Mouse (Mus musculus) MEL (cell line): ENCODE results near the gene Lrrc25. TPM values are rescaled to one million over a fixed set of nuclear protein-coding genes. Genes with fewer than 3 reads are reported as not detected.

ENCODE experiments used
- DNase-seq: peaks from one replicate; pipeline ENCODE4 v3.0.0; 2011; ENCODE audit warnings: low read depth, low spot score
- H3K27ac ChIP-seq: 2 replicates; pipeline ENCODE4 v1.5.1; 2012; ENCODE audit warnings: low read depth, mild to moderate bottlenecking, control low read depth, low read length, moderate library complexity; ENCODE audit not compliant: control insufficient read depth
- H3K27me3 ChIP-seq, 2 experiments: fragments of 150-350 bp in 1 of 2; sonication (generic) in 1 of 2; 2 replicates each; pipeline ENCODE4 v1.6.1; 2012; ENCODE audit warnings: low read length in 2 of 2, mild to moderate bottlenecking in 2 of 2, improper control_type of control experiment in 1 of 2, moderate library complexity in 1 of 2; ENCODE audit not compliant: insufficient read depth in 2 of 2, control insufficient read depth in 1 of 2
- H3K36me3 ChIP-seq, 2 experiments: 2 replicates each; pipeline ENCODE4 v1.6.1; 2012 to 2014; ENCODE audit warnings: low read length in 2 of 2, improper control_type of control experiment in 1 of 2, inconsistent platforms in 1 of 2, mild to moderate bottlenecking in 1 of 2; ENCODE audit not compliant: insufficient read depth in 2 of 2, control insufficient read depth in 1 of 2
- H3K4me1 ChIP-seq, 2 experiments: fragments of 150-350 bp in 1 of 2; sonication (generic) in 1 of 2; 2 replicates each; pipeline ENCODE4 v1.6.1; 2012; ENCODE audit warnings: low read length in 2 of 2, improper control_type of control experiment in 1 of 2, mild to moderate bottlenecking in 1 of 2; ENCODE audit not compliant: insufficient read depth in 2 of 2, control insufficient read depth in 1 of 2
- H3K4me3 ChIP-seq, 2 experiments: fragments of 150-350 bp in 1 of 2; sonication (generic) in 1 of 2; 2 replicates each; pipeline ENCODE4 v1.5.1; 2012; ENCODE audit warnings: low read depth in 2 of 2, low read length in 2 of 2, mild to moderate bottlenecking in 2 of 2, moderate library complexity in 2 of 2, control low read depth in 1 of 2, improper control_type of control experiment in 1 of 2; ENCODE audit not compliant: control insufficient read depth in 1 of 2, insufficient read depth in 1 of 2
- H3K79me2 ChIP-seq: 2 replicates; pipeline ENCODE4 v1.6.1; 2012; ENCODE audit warnings: mild to moderate bottlenecking, low read length, moderate library complexity; ENCODE audit not compliant: control insufficient read depth, poor library complexity, insufficient read depth
- H3K9ac ChIP-seq: 2 replicates; pipeline ENCODE4 v1.6.1; 2012; ENCODE audit warnings: low read depth, mild to moderate bottlenecking, control low read depth, low read length, moderate library complexity; ENCODE audit not compliant: control insufficient read depth, poor library complexity, severe bottlenecking
- H3K9me3 ChIP-seq: fragments of 150-350 bp; sonication (generic); replicated peaks from 2 replicates; pipeline ENCODE4 v1.6.1; 2012; ENCODE audit warnings: mild to moderate bottlenecking, low read length, improper control_type of control experiment, moderate library complexity; ENCODE audit not compliant: insufficient read depth
- CHD1 ChIP-seq: IDR thresholded peaks from 2 replicates; pipeline ENCODE4 v1.6.1; 2012; ENCODE audit warnings: low read depth, mild to moderate bottlenecking, inconsistent platforms, low read length, improper control_type of control experiment
- ELF1 ChIP-seq: IDR thresholded peaks from 2 replicates; pipeline ENCODE4 v1.6.1; 2014; ENCODE audit warnings: low read depth, mild to moderate bottlenecking, inconsistent platforms, low read length, improper control_type of control experiment, moderate library complexity
- EP300 ChIP-seq, 2 experiments: IDR thresholded peaks; 2 replicates each; pipeline ENCODE4 v1.6.1; 2011; ENCODE audit warnings: improper control_type of control experiment in 2 of 2, low read length in 2 of 2, low read depth in 1 of 2, mild to moderate bottlenecking in 1 of 2
- GATA1 ChIP-seq: IDR thresholded peaks from 2 replicates; pipeline ENCODE4 v1.6.1; 2011; ENCODE audit warnings: low read depth, low read length, improper control_type of control experiment
- JUND ChIP-seq: IDR thresholded peaks from 2 replicates; pipeline ENCODE4 v1.6.1; 2011; ENCODE audit warnings: low read depth, mild to moderate bottlenecking, improper control_type of control experiment, low read length
- MAFK ChIP-seq: IDR thresholded peaks from 2 replicates; pipeline ENCODE4 v1.6.1; 2011; ENCODE audit warnings: low read depth, mild to moderate bottlenecking, low read length, improper control_type of control experiment, borderline replicate concordance
- MAX ChIP-seq: IDR thresholded peaks from 2 replicates; pipeline ENCODE4 v1.6.1; 2011; ENCODE audit warnings: low read length, improper control_type of control experiment
- MEF2A ChIP-seq: IDR thresholded peaks from 2 replicates; pipeline ENCODE4 v1.6.1; 2014; ENCODE audit warnings: low read depth, mild to moderate bottlenecking, inconsistent platforms, low read length, improper control_type of control experiment; ENCODE audit not compliant: poor library complexity, insufficient replicate concordance, severe bottlenecking; ENCODE audit errors: extremely low read depth
- NRF1 ChIP-seq: IDR thresholded peaks from 2 replicates; pipeline ENCODE4 v1.6.1; 2014; ENCODE audit warnings: low read depth, mild to moderate bottlenecking, inconsistent platforms, low read length, improper control_type of control experiment, moderate library complexity; ENCODE audit not compliant: poor library complexity, insufficient read depth, severe bottlenecking
- POLR2A ChIP-seq, 2 experiments: IDR thresholded peaks; 2 replicates each; pipeline ENCODE4 v1.6.1; 2011 to 2012; ENCODE audit warnings: low read length in 2 of 2, mild to moderate bottlenecking in 2 of 2, control low read depth in 1 of 2, improper control_type of control experiment in 1 of 2, low read depth in 1 of 2, moderate library complexity in 1 of 2; ENCODE audit not compliant: control insufficient read depth in 1 of 2, insufficient read depth in 1 of 2, poor library complexity in 1 of 2
- POLR2AphosphoS2 ChIP-seq: IDR thresholded peaks from 2 replicates; pipeline ENCODE4 v1.6.1; 2011; ENCODE audit warnings: low read length, improper control_type of control experiment
- POLR2AphosphoS5 ChIP-seq: IDR thresholded peaks from 2 replicates; pipeline ENCODE4 v1.6.1; 2012; ENCODE audit warnings: low read depth, borderline replicate concordance, mild to moderate bottlenecking, inconsistent platforms, low read length, moderate library complexity, mixed read lengths
- RCOR1 ChIP-seq: IDR thresholded peaks from 2 replicates; pipeline ENCODE4 v1.6.1; 2012; ENCODE audit warnings: low read depth, mild to moderate bottlenecking, inconsistent platforms, low read length, improper control_type of control experiment
- SMC3 ChIP-seq: IDR thresholded peaks from 2 replicates; pipeline ENCODE4 v1.6.1; 2011; ENCODE audit warnings: low read depth, low read length, improper control_type of control experiment
- ZC3H11A ChIP-seq: IDR thresholded peaks from 2 replicates; pipeline ENCODE4 v1.6.1; 2012; ENCODE audit warnings: low read depth, mild to moderate bottlenecking, inconsistent platforms, low read length, improper control_type of control experiment
- polyA plus RNA-seq, 2 experiments: library from polyadenylated mRNA; stranded (reverse) in 1 of 2; unstranded in 1 of 2; fragments of >175 nt in 1 of 2; fragments of >200 nt in 1 of 2; gene quantifications; 2 replicates each; pipeline versions ENCODE4 v1.2.1 to v1.2.4; 2012; ENCODE audit warnings: low replicate concordance in 2 of 2, low read depth in 1 of 2; ENCODE audit not compliant: insufficient read length in 2 of 2, insufficient read depth in 1 of 2, missing spikeins in 1 of 2
- total RNA-seq: library from RNA; depleted of rRNA; stranded (reverse); fragments of 300-350 nt; gene quantifications from 2 replicates; pipeline ENCODE4 v1.2.3, GENCODE M21; 2012

The Lrrc25 gene
- total and polyA plus RNA-seq, 3 experiments, result 0.39 to 1.1 TPM; not detected in 1

- TF ChIP-seq POLR2AphosphoS5 (no peak), GATA1 (no peak), POLR2AphosphoS2 (no peak), CHD1 (0 out of 2 replicates have a peak, but pooled peaks have one; percentile 85), MEF2A (no peak), SMC3 (peak; percentile 90), POLR2A (IDR thresholded peaks at IDR 0.05; ENCODE audit: control insufficient read depth in 1 of 2, insufficient read depth in 1 of 2, low read depth in 1 of 2, low read length in 2 of 2, poor library complexity in 1 of 2) (no peak), NRF1 (peak; percentile 33; the same call in 1 of the 2 replicates), ELF1 (no peak), MAFK (peak; percentile 62), JUND (no peak; the same call in 1 of the 2 replicates), EP300 (IDR thresholded peaks at IDR 0.05; ENCODE audit: low read depth in 1 of 2, low read length in 2 of 2) (0 out of 4 replicates have a peak, but pooled peaks of 1 of the 2 experiments have one; percentile 17)
Measured at GRCm38 (mm10) chr8:70611849-70612248, 4.1 kb upstream of the Lrrc25 start (continued).

- Histone ChIP-seq H3K79me2 (peaks cover 5% of the 10 kb centered on the region; the same call in 1 of the 2 replicates), H3K27ac (no peak overlapping the region), H3K9me3 (no peaks in the 10 kb centered on the region), H3K27me3 (no peaks in the 10 kb centered on the region), H3K4me1 (peaks cover 2 to 32% of the 10 kb centered on the region in 2 experiments), H3K9ac (no peak overlapping the region), H3K4me3 (no peak overlapping the region), H3K36me3 (peaks cover 0 to 15% of the 10 kb centered on the region in 2 experiments; a peak in 2 of 4 replicates)
- DNase-seq, result no peak
- TF ChIP-seq RCOR1, result no peak
- no peak for TF ChIP-seq EP300 (IDR thresholded peaks at IDR 0.05; ENCODE audit: low read depth in 1 of 2, low read length in 2 of 2)
- TF ChIP-seq MAX, result no peak
Measured at GRCm38 (mm10) chr8:70613763-70614162, 2.2 kb upstream of the Lrrc25 start.

- no peak for TF ChIP-seq ZC3H11A
- Histone ChIP-seq H3K36me3 (peaks cover 0 to 15% of the 10 kb centered on the region in 2 experiments; a peak in 2 of 4 replicates), H3K4me1 (peaks cover 2 to 29% of the 10 kb centered on the region in 2 experiments), H3K27me3 (no peaks in the 10 kb centered on the region), H3K9ac (no peak overlapping the region), H3K4me3 (no peak overlapping the region), H3K27ac (no peak overlapping the region), H3K9me3 (no peaks in the 10 kb centered on the region), H3K79me2 (peaks cover 5% of the 10 kb centered on the region; the same call in 1 of the 2 replicates)
- DNase-seq, result no peak
Measured at GRCm38 (mm10) chr8:70614469-70614868, 1.5 kb upstream of the Lrrc25 start.
